Mouse (Mus musculus) large intestine, adult 2 months (tissue): ENCODE measurements around the gene Gm20838. TPM values are rescaled to one million over a fixed set of nuclear protein-coding genes. Genes with fewer than 3 reads are reported as not detected.
"Not testable (repeated sequence)": the region's sequence is repeated elsewhere in the genome, so short reads cannot be mapped to it uniquely, and the experiment has no call there.

Source experiments
- DNase-seq: peaks from one replicate; pipeline ENCODE4 v3.0.0-alpha.2; 2012; ENCODE audit warnings: low read depth, low spot score
- WGBS: fragments of 180-500 bp; shearing (Covaris S2); methylation state at CpG from one replicate; pipeline ENCODE4 v1.1.7; 2018; 5-methylcytosine and 5-hydroxymethylcytosine counted together
- polyA plus RNA-seq: library from polyadenylated mRNA; depleted of rRNA; stranded (reverse); fragments of >200 nt; gene quantifications from 2 replicates; pipeline ENCODE4 v1.2.3, GENCODE M21; 2012; rRNA removed

Gm20838 gene
- polyA plus RNA-seq = not detected in 2 replicates

- not testable (repeated sequence) for DNase-seq
- no CpG with 5 or more reads among the region's 8 CpGs for WGBS
These were observed at the start of gene Gm20838 for GRCm38 (mm10) chrY:33543064-33543463. Gm20838 (minus strand) TSS chrY:33543164.
